Mouse (Mus musculus) ES-Bruce4 (cell line): ENCODE results near the gene Tanc1.

Experiments
- CTCF ChIP-seq: IDR thresholded peaks from one replicate; pipeline ENCODE4 v1.8.1; 2011; ENCODE audit warnings: low read depth, low read length
- EP300 ChIP-seq: IDR thresholded peaks from 2 replicates; pipeline ENCODE4 v1.6.1; 2011; ENCODE audit warnings: low read depth, low read length; ENCODE audit not compliant: insufficient read depth

GRCm38 (mm10) chr2:59713626-59714556, 102.0 kb downstream of the Tanc1 start:
- no peak for TF ChIP-seq CTCF
- TF ChIP-seq EP300 = no peak
